Mouse (Mus musculus): ENCODE results near the gene Celsr3.

GRCm38 (mm10) chr9:108792307-108792706, 33.8 kb upstream of the Celsr3 start:
- TF ChIP-seq CTCF (IDR thresholded peaks at IDR 0.05; ENCODE audit: extremely low read depth, insufficient read length, insufficient replicate concordance, low read depth, low read length) (no peak), POLR2A (IDR thresholded peaks at IDR 0.05; ENCODE audit: low read depth, low read length) (no peak)

All from small intestine, adult 2 months (tissue).